Mouse (Mus musculus): ENCODE results near the gene Hsf4.
A peak's percentile ranks its signal among the peaks of the same experiment; 100 is the strongest.

Gene Hsf4

DNA sequence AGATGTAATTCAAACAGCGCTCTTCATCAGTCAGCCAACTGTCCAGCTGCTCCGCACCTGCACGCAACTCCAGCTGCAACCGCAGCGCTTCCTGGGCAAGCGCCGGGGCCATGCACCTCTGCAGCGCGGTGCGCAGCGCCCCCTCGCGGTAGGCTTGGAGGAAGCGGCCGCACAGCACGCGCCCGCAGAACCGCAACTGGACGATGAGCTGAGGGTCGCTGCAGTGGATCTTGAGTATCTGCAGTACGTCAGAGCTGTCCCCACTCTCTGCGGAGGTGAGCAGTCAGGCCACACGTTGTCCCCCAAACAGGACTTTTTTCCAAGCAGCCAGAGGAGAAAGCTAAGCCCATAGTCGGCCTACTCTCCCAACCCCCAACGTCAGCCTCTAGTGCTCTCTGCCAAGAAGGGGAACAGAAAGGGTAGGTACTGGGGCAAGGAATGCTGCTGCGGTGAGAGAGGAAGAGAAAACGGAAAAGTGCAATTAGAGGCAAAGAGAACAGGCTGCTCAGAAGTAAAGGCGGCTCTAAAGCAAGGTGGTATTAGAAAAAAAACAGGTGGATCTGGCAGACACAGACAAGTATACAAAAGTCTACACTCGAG lies 9.8 kb upstream of the Hsf4 start:
- peak; percentile 81 to 86 for DNase-seq (ENCODE audit: low spot score in 2 of 2)

DNA sequence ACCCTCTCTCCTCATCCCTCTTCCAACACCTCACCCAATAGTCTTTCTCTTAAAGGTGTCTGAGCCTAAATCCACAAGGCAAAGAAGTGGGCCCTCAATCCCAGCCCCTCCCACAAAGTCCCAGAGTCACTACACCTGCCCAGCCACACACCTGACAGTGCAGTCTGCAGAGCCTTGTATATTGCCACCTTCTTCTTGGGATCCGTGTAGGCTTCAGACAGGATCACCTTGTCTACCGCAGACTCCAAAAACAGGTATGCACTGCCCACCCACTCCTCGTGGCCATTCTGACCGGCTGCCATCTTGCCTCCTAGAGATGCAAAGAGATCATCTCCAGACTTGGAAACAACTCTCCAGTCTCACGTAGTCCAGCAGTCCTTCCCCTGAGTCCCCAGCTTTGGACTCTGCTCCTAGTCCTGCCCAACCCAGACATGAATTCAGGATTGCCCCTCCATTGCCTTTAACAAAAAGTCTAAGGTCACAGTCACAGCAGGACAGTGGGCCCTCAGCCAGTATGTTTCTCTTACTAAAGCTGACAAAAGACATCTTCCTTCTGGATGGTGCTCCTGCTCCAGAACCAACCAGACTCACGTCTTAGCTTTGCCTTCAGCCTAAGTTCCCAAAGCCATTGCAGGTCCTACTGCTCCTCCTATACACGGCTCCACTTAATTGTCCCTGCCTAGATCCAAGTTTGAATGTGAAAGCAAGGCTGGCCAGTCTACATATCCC lies 9.1 kb upstream of the Hsf4 start:
- DNase-seq (ENCODE audit: low spot score in 2 of 2), result no peak

DNA sequence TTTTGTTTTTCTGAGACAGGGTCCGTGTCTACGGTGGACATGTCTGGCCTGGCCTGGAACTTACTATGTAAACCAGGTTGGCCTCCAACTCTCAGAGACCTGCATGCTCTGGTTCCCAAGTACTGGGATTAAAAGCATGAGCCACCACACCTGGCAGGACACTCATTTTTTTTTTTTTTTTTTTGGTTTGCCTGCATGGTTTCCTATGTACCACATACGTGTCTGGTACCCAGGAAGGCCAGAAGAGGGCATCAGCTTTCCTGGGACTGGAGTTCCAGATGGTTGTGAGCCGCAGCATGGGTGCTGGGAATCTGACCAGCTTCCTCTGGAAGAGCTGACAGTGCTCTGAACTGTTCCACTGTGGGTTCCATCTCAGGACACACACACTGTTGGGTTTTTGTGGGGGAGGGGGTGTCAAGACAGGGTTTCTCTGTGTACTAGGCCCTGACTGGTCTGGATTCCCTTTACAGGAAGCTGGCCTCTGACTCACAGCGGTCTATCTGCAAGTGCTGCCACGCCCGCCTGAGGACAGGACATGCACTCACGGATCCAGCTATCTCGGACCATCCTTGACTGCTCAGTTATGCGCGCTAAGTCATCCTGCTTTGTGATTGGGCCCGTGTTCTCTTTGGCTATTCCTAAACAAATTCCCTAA lies 8.1 kb upstream of the Hsf4 start:
- DNase-seq (ENCODE audit: low spot score in 2 of 2), result no peak

DNA sequence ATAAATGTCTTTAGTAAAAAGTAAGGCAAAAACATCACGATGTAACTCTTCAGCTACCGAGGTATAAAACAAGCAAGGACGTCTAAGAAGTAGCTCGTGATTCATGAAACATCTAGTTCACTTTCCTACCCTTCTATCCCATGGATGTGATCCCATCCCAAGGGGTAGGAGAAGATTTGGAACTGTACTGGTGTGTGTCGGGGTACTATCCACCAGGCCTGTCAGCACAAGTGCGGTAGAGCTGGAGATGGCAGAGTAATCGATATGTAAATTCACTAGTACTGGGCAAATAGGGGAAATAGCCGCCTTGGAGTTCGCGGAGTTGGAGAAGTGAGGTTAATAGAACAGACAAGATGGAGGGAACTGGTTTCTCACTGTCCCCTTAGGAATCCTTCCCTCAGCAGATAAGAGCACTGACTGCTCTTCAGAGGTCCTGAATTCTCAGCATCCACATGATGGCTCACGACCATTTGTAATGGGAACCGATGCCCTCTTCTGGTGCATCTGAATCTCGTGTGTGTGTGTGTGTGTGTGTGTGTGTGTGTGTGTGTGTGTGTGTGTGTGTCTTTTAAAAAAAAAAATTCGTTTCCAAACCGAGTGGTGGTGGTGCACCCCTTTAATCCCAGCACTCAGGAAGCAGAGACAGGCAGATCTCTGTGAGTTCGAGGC lies 6.2 kb upstream of the Hsf4 start:
- DNase-seq (ENCODE audit: low spot score in 2 of 2), result no peak

DNA sequence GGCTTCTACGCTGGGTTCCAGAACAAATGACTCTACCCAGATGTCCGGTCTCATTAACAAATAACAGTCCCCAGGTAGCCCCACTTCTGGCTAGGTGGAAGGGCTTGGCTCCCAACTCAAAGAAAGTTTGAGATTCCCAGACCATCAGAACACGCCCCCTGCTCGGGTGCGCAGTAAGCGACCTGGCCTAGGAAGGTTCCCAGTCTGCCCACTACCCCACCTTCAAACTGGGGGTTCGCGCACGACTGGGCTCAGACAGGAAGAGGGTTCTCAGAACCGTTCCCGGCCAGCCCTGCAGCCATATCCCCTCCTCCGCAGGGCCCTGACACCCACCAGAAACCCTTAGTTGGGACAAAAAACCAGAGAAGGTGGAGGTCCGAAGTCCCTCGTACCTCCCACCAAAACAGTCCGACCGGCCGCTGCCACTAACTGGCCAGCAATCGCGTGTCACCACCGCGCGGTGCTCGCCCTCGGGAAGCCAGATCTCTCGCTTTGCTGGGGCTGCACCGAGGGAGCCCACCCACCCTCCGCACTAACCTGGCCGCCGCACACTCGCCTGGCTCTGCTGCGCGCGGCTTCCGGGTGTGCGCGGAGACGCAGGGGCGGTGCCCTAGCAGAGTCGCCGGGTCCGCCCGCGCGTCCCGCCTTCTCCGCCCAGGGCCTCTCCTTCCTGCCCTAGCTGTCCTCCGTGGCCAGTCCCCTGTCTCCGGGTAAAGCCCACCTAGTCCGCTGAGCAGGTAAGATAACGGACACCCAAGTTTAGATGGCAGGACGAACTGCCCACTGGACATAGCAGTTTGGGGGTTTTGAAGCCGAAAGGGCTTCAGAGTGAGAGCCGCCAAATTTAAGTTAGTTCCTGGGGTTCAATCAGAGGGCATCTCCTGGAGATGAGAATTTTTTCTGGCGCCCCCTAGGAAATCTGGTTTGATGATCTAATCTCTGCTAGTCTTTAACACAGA lies 5.3 kb upstream of the Hsf4 start, which contains the start of the genes Tradd and Fbxl8:
Gene Tradd (minus strand): TSS at position 586 of the 959 bp plus-strand sequence.
Gene Fbxl8 (plus strand): TSS at position 625 of the 959 bp plus-strand sequence.
- no peak for DNase-seq (ENCODE audit: low spot score in 2 of 2)

DNA sequence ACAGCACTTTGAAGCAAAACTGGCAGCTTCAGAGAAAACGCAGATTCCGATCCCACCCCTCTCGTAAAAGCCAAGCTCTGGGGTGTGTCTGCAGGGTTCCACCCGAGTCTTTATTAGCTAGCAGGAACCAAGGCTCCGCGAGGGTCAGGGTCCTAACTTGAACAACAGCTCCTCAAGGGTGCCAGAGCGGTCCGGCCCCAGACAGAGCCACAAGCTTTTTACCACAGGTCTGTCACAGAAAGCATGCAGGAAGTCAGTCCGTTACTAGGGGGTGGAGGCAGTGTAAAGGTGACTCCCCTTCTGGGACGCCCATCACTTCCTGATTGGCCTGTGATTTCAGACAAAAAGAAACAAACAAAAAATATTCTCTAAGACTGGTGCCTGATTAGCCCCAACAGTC lies 4.5 kb upstream of the Hsf4 start:
- DNase-seq (ENCODE audit: low spot score in 2 of 2), result no peak

DNA sequence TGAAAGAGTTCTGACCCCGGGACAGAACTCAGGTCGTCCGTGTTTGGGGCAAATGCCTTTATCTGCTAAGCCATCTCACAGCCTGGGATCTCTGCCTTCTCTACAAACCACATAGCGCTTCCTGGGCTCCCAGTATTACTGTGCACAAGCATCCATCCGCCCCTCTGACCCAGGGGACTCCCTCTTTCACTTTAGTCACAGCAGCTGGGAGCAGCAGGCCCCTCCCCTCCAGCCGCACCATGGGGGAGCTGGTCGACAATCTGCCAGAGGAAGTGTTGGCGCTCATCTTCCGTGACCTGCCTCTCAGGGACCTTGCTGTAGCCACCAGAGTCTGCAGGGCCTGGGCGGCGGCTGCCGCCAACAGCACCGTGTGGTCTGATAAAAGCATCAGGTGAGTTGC lies 2.8 kb upstream of the Hsf4 start:
- no peak for DNase-seq (ENCODE audit: low spot score in 2 of 2)

DNA sequence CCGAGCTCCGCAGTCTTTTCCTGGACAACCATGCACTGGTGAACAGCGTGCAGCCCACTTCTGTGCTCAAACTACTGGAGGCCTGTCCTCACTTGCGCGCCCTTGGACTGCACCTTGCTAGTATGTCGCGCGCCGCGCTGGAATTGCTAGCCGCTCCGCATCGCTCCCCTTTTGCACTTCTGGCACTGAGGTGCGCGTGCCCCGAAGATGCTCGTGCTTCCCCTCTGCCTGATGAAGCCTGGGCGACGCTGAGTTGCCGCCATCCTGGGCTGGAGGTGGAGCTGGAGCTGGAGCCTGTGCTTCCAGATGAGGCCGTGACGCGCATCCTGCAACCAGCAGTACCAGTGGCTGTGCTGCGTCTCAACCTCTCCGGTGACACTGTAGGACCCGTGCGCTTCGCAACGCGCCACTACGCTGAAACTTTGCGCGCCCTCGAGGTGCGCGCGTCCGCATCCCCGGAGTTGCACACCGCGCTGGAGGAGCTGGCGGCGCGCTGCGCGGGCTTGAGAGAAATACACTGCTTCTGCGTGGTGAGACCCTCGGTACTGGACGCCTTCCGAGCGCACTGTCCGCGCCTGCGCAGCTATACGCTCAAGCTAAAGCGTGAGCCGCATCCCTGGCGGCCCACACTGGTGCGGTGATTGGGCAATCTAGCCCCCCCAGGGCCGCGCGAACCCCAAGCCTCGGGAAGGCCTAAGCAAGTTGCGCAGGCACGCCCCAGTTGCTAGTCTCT lies 1.1 kb upstream of the Hsf4 start:
- peak; percentile 51 to 75 for DNase-seq (ENCODE audit: low spot score in 2 of 2)

DNA sequence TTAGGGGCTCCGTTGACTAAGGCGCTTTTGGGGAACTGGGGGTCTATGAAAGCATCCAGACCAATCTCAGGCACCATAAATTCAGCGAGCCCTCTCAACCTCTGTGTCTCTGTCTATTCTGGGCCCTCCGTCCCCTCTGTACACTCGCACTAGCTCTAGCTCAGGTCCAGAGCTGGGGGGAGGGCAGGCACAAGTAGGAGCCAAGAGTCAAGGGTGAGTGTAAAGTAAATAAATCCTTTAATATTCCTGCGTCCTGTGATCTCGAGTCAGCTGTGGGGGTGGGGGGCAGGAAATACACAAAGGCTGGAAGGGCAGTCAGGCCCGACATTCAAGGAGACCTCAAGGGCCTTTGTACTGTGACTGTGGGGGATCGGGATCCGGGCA lies 534 bp upstream of the Hsf4 start:
- no peak for DNase-seq (ENCODE audit: low spot score in 2 of 2)

DNA sequence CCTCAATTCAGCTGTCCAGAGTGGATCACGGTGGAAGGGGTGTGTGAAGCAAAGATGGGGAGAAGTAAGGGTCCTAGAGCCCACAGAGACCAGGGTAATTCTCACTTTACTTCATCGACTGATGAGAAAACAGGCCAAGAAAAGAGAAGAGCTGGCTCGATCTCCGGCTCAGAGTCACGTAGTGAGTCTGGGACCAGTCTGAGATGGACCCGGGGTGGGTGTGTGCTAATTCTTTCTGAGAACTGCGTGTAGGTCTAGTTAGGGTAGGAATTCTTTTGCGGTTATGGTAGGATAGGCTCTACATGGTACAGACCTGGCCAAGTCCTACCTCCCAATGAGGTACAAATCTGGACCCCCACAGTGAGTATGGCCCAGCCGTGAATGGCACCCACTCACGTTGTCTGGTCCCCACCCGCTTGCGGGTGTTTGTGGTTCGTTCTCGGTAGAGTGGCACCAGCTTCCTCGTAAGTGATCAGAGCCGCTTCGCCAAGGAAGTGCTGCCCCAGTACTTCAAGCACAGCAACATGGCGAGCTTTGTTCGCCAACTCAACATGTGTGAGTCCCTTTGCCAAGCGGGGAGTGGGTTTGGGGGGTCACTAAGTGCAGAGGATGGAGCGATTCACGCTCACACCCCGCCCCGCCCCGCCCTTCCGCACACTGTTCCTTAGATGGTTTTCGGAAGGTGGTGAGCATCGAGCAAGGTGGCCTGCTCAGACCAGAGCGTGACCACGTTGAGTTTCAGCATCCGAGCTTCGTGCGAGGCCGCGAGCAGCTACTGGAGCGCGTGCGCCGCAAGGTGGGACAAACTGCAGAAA lies 707 bp downstream of the Hsf4 start:
- no peak for DNase-seq (ENCODE audit: low spot score in 2 of 2)

DNA sequence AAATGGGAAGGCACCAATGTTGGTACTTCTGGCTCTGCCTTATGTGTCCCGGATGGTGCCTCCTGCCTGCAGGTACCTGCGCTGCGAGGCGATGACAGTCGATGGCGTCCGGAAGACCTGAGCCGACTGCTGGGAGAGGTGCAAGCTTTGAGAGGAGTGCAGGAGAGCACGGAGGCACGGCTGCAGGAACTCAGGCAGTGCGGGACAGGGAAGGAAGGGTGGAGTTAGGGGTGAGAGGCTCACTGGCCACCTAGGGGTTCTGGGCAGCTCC lies 1.2 kb downstream of the Hsf4 start:
- no peak for DNase-seq (ENCODE audit: low spot score in 2 of 2)

DNA sequence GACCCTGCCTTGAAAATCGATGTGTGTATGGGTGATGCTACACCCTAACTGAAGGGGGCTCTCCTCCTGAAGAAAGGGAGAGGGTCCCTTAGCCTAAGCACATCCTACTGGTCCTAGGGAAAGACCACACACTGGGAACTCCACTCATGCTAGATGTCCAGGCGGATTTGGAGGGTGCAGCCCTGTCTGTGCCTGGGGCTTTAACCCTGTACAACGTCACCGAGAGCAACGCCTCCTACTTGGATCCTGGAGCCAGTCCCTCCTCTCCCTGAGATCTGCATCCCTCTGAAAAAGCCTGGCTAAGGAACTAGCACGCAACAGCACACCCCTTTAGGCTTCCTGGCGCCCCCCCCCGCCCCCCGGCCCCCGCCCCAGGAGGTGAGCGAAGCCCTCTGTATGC lies 5.8 kb downstream of the Hsf4 start:
- no peak for DNase-seq (ENCODE audit: low spot score in 2 of 2)

DNA sequence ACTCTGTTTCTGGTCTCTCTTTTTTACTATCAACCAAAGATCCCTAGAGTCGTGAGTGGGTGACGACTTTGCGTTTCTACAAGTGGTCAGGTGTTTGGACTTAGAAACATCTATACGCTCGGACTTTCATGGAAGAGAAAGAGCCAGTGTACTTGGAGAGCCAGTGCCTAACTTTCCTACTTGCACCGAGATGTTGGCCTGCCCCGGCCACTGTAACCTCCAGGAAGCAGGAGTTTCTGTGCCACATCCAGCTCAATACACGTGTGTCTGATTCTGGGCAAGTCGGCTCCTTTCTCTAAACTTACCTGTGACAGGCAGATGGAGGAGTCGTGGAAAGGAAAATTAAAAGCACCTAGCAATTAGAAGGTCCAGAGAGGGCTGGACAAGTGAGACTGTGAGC lies 6.2 kb downstream of the Hsf4 start, which contains the start of gene Nol3:
Gene Nol3 (plus strand): TSS at position 301 of the 400 bp plus-strand sequence.
- DNase-seq (ENCODE audit: low spot score in 2 of 2), result no peak

DNA sequence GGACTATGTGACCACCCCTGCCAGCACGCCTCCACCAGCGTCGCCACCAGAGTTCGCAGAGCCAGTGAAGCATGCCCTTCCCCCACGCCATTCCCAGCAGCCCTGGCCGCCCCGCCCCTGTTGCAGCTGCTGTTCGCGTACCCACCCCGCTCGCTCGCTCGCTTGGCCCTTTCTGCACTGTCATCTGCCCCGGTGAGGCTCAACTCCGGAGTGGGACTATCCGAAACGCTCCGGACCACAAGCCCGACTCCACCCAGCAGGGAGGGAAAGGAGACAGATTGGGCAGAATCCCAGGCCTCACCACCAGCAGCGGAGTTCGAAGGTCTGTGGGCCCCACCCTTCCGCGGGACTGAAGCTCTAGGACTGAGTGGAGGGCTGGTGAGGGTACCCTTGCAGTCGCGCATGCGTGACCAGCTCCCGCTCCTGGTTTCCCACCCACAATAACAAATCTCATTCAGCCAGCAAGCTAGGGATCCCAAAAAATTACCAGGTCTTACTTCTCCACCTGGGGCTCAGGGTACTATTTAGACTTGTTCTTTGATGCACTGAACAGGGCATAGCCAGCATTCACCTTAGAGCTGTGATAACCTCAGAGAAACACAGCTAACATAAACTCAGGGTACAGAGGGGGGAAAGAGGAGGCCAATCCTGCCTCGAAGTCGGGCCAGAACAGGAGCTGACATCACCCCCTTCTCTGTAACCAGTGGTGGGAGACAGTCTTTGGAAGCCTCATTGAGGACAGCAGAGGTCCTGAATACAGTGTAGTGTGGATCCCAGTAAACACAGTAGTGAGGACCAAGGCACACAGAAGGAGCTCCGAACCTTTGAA lies 6.9 kb downstream of the Hsf4 start:
- no peak for DNase-seq (ENCODE audit: low spot score in 2 of 2)

DNA sequence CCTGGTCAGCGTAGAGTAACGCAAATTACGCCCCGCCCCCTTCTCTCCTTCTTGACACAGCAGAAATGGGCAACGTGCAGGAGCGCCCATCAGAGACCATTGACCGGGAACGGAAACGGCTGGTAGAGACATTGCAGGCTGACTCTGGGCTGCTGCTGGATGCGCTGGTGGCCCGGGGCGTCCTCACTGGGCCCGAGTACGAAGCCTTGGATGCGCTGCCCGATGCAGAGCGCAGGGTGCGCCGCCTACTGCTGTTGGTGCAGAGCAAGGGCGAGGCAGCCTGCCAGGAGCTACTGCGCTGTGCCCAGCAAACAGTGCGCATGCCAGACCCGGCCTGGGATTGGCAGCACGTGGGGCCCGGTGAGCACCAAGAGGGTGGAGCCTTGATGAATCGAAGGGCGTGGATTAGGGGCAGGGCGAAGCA lies 9.3 kb downstream of the Hsf4 start:
- DNase-seq (ENCODE audit: low spot score in 2 of 2), result peak; percentile 52 to 80

DNA sequence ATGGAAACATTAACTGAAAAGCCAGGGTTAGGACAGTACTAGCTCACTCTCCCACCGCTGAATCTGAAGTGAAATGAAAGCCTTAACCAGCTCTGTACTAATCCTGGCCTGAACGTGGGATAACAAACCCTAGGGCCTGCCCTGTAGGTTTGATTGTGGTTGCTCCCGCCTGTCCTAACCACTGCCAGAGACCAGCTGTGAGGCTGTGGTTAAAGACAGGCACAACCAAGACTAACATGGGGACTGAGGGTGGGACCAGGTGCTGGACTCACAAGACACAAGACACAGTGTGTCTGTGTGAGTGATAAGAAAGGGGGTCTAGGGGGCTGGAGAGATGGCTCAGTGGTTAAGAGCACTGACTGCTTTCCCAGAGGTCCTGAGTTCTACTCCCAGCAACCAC lies 11.0 kb downstream of the Hsf4 start:
- DNase-seq (ENCODE audit: low spot score in 2 of 2), result no peak

DNA sequence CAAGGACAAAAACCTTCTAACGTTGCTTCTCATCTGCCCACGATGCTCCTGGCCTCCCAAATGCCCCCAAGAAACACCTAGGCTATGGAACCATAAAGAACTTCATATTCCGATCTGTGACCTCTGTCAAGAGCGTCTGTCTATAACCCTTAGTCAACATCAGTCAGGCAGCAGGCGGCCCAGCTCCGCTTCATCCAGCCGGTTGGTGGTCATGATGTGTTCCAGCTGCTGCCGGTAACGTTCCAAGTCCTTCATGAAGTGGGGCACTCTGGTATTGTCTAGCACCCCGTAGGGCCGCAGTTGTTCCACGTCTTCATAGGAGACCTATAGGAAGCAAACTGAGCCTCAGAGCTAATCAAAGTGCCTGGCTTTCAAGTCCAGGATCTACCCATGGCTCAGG lies 12.2 kb downstream of the Hsf4 start:
- no peak for DNase-seq (ENCODE audit: low spot score in 2 of 2)

DNA sequence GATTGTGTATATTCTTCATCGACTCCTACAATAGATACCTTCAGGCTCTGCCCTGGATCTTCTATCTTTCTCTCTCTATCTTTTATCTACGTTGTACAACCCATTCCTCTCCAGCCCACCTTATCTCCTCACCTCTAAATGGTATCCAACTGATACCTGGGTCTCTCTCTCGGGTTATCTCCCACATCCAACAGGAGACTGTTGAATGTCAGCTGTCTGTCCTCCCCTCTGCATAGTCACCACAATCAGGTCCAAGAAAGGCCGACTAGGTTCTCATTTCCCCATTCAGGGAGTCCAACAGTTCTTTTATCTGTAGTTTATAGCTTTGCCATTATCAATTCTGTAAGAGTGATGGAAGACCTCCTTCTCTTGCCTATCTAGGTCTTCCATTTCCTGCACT lies 12.6 kb downstream of the Hsf4 start:
- no peak for DNase-seq (ENCODE audit: low spot score in 2 of 2)

DNA sequence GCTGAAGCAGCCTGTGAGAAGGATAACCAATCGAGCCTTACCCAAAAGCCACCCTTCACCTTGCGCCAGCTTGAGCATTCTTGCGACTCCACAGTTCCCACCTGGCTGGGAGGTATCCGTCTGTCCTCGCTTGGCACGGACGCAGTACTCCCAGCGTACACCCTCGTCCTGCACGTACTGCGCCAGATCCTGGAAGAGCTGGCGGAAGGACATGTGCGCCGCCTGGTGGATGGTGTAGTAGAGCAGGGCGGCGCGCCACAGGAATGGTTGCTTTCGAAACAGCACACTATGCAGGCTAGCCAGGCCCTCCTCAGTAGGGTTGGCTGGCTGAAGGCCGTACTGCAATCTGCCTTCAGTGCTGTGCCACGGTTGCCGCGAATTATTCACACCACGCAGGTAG lies 13.5 kb downstream of the Hsf4 start:
- DNase-seq (ENCODE audit: low spot score in 2 of 2), result no peak
